Mouse (Mus musculus) midbrain, embryonic 14.5 days (tissue): ENCODE data around the gene Kcng1. TPM values are rescaled to one million over a fixed set of nuclear protein-coding genes. Genes with fewer than 3 reads are reported as not detected.

ENCODE experiments used
- ATAC-seq: fragments of 200-750 bp; cut with Nextera tagmentation; 2 replicates; pipeline ENCODE4 v1.8.0; 2017; ENCODE audit warnings: moderate number of reproducible peaks, moderate library complexity; ENCODE audit not compliant: low FRiP score, low TSS enrichment
- DNase-seq: peaks from one replicate; pipeline ENCODE4 v3.0.0-alpha.2; 2015
- H3K27ac ChIP-seq: fragments of 300-500 bp; sonication (generic); replicated peaks from 2 replicates; pipeline ENCODE4 v1.5.1; 2014; ENCODE audit warnings: mild to moderate bottlenecking, low read depth, low read length, moderate library complexity
- H3K27me3 ChIP-seq: fragments of 300-500 bp; sonication (generic); 2 replicates; pipeline ENCODE4 v1.6.1; 2014; ENCODE audit warnings: low read length, control low read depth, mixed read lengths; ENCODE audit not compliant: control insufficient read depth, insufficient read depth
- H3K36me3 ChIP-seq: fragments of 300-500 bp; sonication (generic); 2 replicates; pipeline ENCODE4 v1.6.1; 2014; ENCODE audit warnings: low read length, control low read depth; ENCODE audit not compliant: control insufficient read depth, insufficient read depth
- H3K4me1 ChIP-seq: fragments of 300-500 bp; sonication (generic); 2 replicates; pipeline ENCODE4 v1.6.1; 2014; ENCODE audit warnings: mild to moderate bottlenecking, antibody characterized with exemption, low read length, control low read depth; ENCODE audit not compliant: control insufficient read depth, insufficient read depth
- H3K4me2 ChIP-seq: fragments of 300-500 bp; sonication (generic); 2 replicates; pipeline ENCODE4 v1.6.1; 2014; ENCODE audit warnings: mild to moderate bottlenecking, low read length, moderate library complexity
- H3K4me3 ChIP-seq: fragments of 300-500 bp; sonication (generic); replicated peaks from 2 replicates; pipeline ENCODE4 v1.5.1; 2014; ENCODE audit warnings: low read depth, low read length
- H3K9ac ChIP-seq: fragments of 300-500 bp; sonication (generic); replicated peaks from 2 replicates; pipeline ENCODE4 v1.6.1; 2014; ENCODE audit warnings: mild to moderate bottlenecking, low read length, moderate library complexity
- H3K9me3 ChIP-seq: fragments of 300-500 bp; sonication (generic); 2 replicates; pipeline ENCODE4 v1.6.1; 2016; ENCODE audit warnings: low read length, control low read depth, mixed read lengths; ENCODE audit not compliant: control insufficient read depth
- WGBS: fragments of 180-500 bp; shearing (Covaris S2); extraction: QIAGEN DNeasy Blood & Tissue Kit; methylation state at CpG from one replicate; pipeline ENCODE4 v1.1.7; 2014; 5-methylcytosine and 5-hydroxymethylcytosine counted together
- polyA plus RNA-seq: library from polyadenylated mRNA; unstranded; fragments of >200 nt; fragmentation: Nextera tagmentation; extraction: Ambion mirVana; gene quantifications from 2 replicates; pipeline ENCODE4 v1.2.1, GENCODE M21; 2014

Kcng1 gene
- 2.0 and 3.0 TPM in 2 replicates for polyA plus RNA-seq

GRCm38 (mm10) chr2:168281582-168281981, at the start of gene Kcng1:
TSS of gene Kcng1 (minus strand) at chr2:168281736.
- DNase-seq (no peak), ATAC-seq (no peak)
- H3K4me2 ChIP-seq: peak within 1 kb of the TSS; percentile 74
- no peak within 1 kb of the TSS for H3K27ac ChIP-seq
- peaks cover 35% of the 10 kb centered on the region for H3K27me3 ChIP-seq
- peaks cover 7% of the 10 kb centered on the region; the same call in 1 of the 2 replicates for H3K9me3 ChIP-seq
- H3K36me3 ChIP-seq: no peaks in the 10 kb centered on the region
- 14% methylated on average over 12 of the region's 12 CpGs for WGBS
- H3K4me3 ChIP-seq: peak within 1 kb of the TSS; percentile 43
- peak within 1 kb of the TSS; percentile 38 for H3K9ac ChIP-seq
- peaks cover 7% of the 10 kb centered on the region for H3K4me1 ChIP-seq

- H3K27ac ChIP-seq: no peak overlapping the region
- H3K36me3 ChIP-seq: no peaks in the 10 kb centered on the region
- no peak overlapping the region for H3K9ac ChIP-seq
- H3K27me3 ChIP-seq: no peaks in the 10 kb centered on the region
- 65% methylated on average over 11 of the region's 11 CpGs for WGBS
- no peak overlapping the region for H3K4me2 ChIP-seq
- H3K4me3 ChIP-seq: no peak overlapping the region
- no peaks in the 10 kb centered on the region for H3K9me3 ChIP-seq
- DNase-seq (no peak), ATAC-seq (no peak)
- peaks cover 18% of the 10 kb centered on the region for H3K4me1 ChIP-seq
Measured at GRCm38 (mm10) chr2:168330421-168331070, 49.0 kb upstream of the Kcng1 start.

GRCm38 (mm10) chr2:168321716-168322374, 40.3 kb upstream of the Kcng1 start:
- no peak overlapping the region for H3K4me2 ChIP-seq
- ATAC-seq: no peak
- WGBS: 61% methylated on average over 10 of the region's 10 CpGs
- H3K4me3 ChIP-seq: no peak overlapping the region
- H3K9me3 ChIP-seq: no peaks in the 10 kb centered on the region
- no peaks in the 10 kb centered on the region for H3K27me3 ChIP-seq
- no peak for DNase-seq
- no peaks in the 10 kb centered on the region for H3K4me1 ChIP-seq
- H3K9ac ChIP-seq: no peak overlapping the region
- no peaks in the 10 kb centered on the region for H3K36me3 ChIP-seq
- no peak overlapping the region for H3K27ac ChIP-seq

- no peaks in the 10 kb centered on the region for H3K36me3 ChIP-seq
- H3K4me3 ChIP-seq: no peak overlapping the region
- no peak overlapping the region for H3K27ac ChIP-seq
- DNase-seq (no peak), ATAC-seq (no peak)
- no peaks in the 10 kb centered on the region for H3K9me3 ChIP-seq
- WGBS: 74% methylated on average over 17 of the region's 17 CpGs
- H3K4me2 ChIP-seq: no peak overlapping the region
- no peaks in the 10 kb centered on the region for H3K4me1 ChIP-seq
- H3K9ac ChIP-seq: no peak overlapping the region
- no peaks in the 10 kb centered on the region for H3K27me3 ChIP-seq
Measured at GRCm38 (mm10) chr2:168320388-168321182, 39.0 kb upstream of the Kcng1 start.

- DNase-seq (no peak), ATAC-seq (no peak)
- H3K4me2 ChIP-seq: no peak overlapping the region
- no peaks in the 10 kb centered on the region for H3K36me3 ChIP-seq
- H3K9me3 ChIP-seq: no peaks in the 10 kb centered on the region
- 62% methylated on average over 16 of the region's 16 CpGs for WGBS
- no peak overlapping the region for H3K4me3 ChIP-seq
- no peak overlapping the region for H3K27ac ChIP-seq
- H3K9ac ChIP-seq: no peak overlapping the region
- H3K27me3 ChIP-seq: no peaks in the 10 kb centered on the region
- no peaks in the 10 kb centered on the region for H3K4me1 ChIP-seq
Measured at GRCm38 (mm10) chr2:168314646-168315446, 33.3 kb upstream of the Kcng1 start.

GRCm38 (mm10) chr2:168312504-168312903, 31.0 kb upstream of the Kcng1 start:
- ATAC-seq (no peak), DNase-seq (no peak)
- no peak overlapping the region for H3K9ac ChIP-seq
- no peaks in the 10 kb centered on the region for H3K9me3 ChIP-seq
- no peaks in the 10 kb centered on the region for H3K27me3 ChIP-seq
- no peak overlapping the region for H3K27ac ChIP-seq
- no peak overlapping the region for H3K4me3 ChIP-seq
- no peak overlapping the region for H3K4me2 ChIP-seq
- H3K36me3 ChIP-seq: no peaks in the 10 kb centered on the region
- WGBS: 42% methylated on average over 4 of the region's 4 CpGs
- H3K4me1 ChIP-seq: no peaks in the 10 kb centered on the region

- no peak for DNase-seq
- Histone ChIP-seq H3K4me1 (no peaks in the 10 kb centered on the region), H3K27me3 (no peaks in the 10 kb centered on the region), H3K9ac (no peak overlapping the region), H3K36me3 (no peaks in the 10 kb centered on the region), H3K27ac (no peak overlapping the region), H3K4me3 (no peak overlapping the region), H3K9me3 (no peaks in the 10 kb centered on the region), H3K4me2 (no peak overlapping the region)
- 95% methylated on average over 16 of the region's 16 CpGs for WGBS
- no peak for ATAC-seq
Measured at GRCm38 (mm10) chr2:168311006-168311405, 29.5 kb upstream of the Kcng1 start.

- no peaks in the 10 kb centered on the region for H3K4me1 ChIP-seq
- H3K36me3 ChIP-seq: no peaks in the 10 kb centered on the region
- no peak overlapping the region for H3K4me2 ChIP-seq
- DNase-seq (no peak), ATAC-seq (no peak)
- no peak overlapping the region for H3K4me3 ChIP-seq
- no peak overlapping the region for H3K9ac ChIP-seq
- H3K27ac ChIP-seq: no peak overlapping the region
- WGBS: 80% methylated on average over 7 of the region's 7 CpGs
- no peaks in the 10 kb centered on the region for H3K9me3 ChIP-seq
- H3K27me3 ChIP-seq: no peaks in the 10 kb centered on the region
Measured at GRCm38 (mm10) chr2:168308916-168309315, 27.4 kb upstream of the Kcng1 start.
